Mouse (Mus musculus): ENCODE measurements around the gene Prss43. TPM values are rescaled to one million over a fixed set of nuclear protein-coding genes. Genes with fewer than 3 reads are reported as not detected.

The Prss43 gene
- total RNA-seq, 2 experiments from 2014 or later = 0.14 TPM; not detected in 1

GRCm38 (mm10) chr9:110877353-110877752, 50.9 kb downstream of the Prss43 start:
- DNase-seq (ENCODE audit: extremely low spot score in 1 of 2, low spot score in 2 of 2) = no peak
- intact Hi-C loops (cut with DNase I) = loop anchor here (5.0 kb wide), 1 partner anchor 225 kb away; the partner anchor contains the start of gene Nbeal2
- no peak overlapping the region for H3K4me3 ChIP-seq
- no peak overlapping the region for H3K27ac ChIP-seq
- no peak for TF ChIP-seq CTCF (IDR thresholded peaks at IDR 0.05)

GRCm38 (mm10) chr9:110877888-110878287, 51.4 kb downstream of the Prss43 start:
- H3K4me3 ChIP-seq = no peak overlapping the region
- DNase-seq (ENCODE audit: extremely low spot score in 1 of 2, low spot score in 2 of 2) = peak in 1 of 2 experiments; percentile 31
- H3K27ac ChIP-seq = no peak overlapping the region
- intact Hi-C loops (cut with DNase I) = loop anchor here (5.0 kb wide), 1 partner anchor 226 kb away; the partner anchor contains the start of gene Nbeal2
- no peak for TF ChIP-seq CTCF (IDR thresholded peaks at IDR 0.05)

GRCm38 (mm10) chr9:110879191-110879920, 52.9 kb downstream of the Prss43 start, which contains the start of gene Als2cl:
Als2cl (plus strand) TSS chr9:110879870.
- TF ChIP-seq CTCF (IDR thresholded peaks at IDR 0.05) = no peak
- H3K4me3 ChIP-seq = peak within 1 kb of the TSS; percentile 66
- intact Hi-C loops (cut with DNase I) = loop anchor here (5.0 kb wide), 1 partner anchor 227 kb away; the partner anchor contains the start of gene Nbeal2
- peak within 1 kb of the TSS; percentile 82 for H3K27ac ChIP-seq
- peak in 1 of 2 experiments; percentile 37 for DNase-seq (ENCODE audit: extremely low spot score in 1 of 2, low spot score in 2 of 2)

- H3K4me3 ChIP-seq = peak within 1 kb of the TSS; percentile 66
- TF ChIP-seq CTCF (IDR thresholded peaks at IDR 0.05) = no peak
- intact Hi-C loops (cut with DNase I) = loop anchor here (5.0 kb wide), 1 partner anchor 228 kb away; the partner anchor contains the start of gene Nbeal2
- DNase-seq (ENCODE audit: extremely low spot score in 1 of 2, low spot score in 2 of 2) = peak; percentile 53 to 57
- peak within 1 kb of the TSS; percentile 82 for H3K27ac ChIP-seq
Observed at GRCm38 (mm10) chr9:110879998-110880561, 53.6 kb downstream of the Prss43 start, which contains the start of gene Tmie. Tmie (minus strand) TSS chr9:110880113.

GRCm38 (mm10) chr9:110880772-110881171, 54.3 kb downstream of the Prss43 start:
- Histone ChIP-seq H3K4me3 (peak overlapping the region; percentile 66), H3K27ac (peak overlapping the region; percentile 82; the same call in 1 of the 2 replicates)
- intact Hi-C loops (cut with DNase I) = no loop called here
- no peak for TF ChIP-seq CTCF (IDR thresholded peaks at IDR 0.05)
- DNase-seq (ENCODE audit: extremely low spot score in 1 of 2, low spot score in 2 of 2) = no peak

Other genes starting within 250 kb of the Prss43 start
- gene Nradd, start 202.2 kb upstream of the Prss43 start, total RNA-seq (2021) = 1 to 10 TPM; 2.7 to 3.6 TPM
- gene Nbeal2, start 172.5 kb upstream of the Prss43 start, total RNA-seq (2021) = 10 to 100 TPM; 12.6 to 14.4 TPM
- gene Ccdc12, start 170.2 kb upstream of the Prss43 start, total RNA-seq (2021) = 10 to 100 TPM; 56.2 to 56.9 TPM
- not detected for gene Myl3, start 84.8 kb upstream of the Prss43 start, total RNA-seq (2021)
- 1 to 10 TPM; 5.8 to 7.2 TPM for gene Pth1r, start 79.5 kb upstream of the Prss43 start, total RNA-seq (2021)
- not detected for gene Prss42, start 28.5 kb upstream of the Prss43 start, total RNA-seq (2021)
- gene Prss44, start 12.7 kb upstream of the Prss43 start, total RNA-seq (2021) = not detected
- gene Prss45, start 7.9 kb downstream of the Prss43 start, total RNA-seq (2021) = under 1 TPM; 0.38 to 0.49 TPM
- not detected for gene Prss46, start 17.8 kb downstream of the Prss43 start, total RNA-seq (2021)
- gene Prss50, start 31.3 kb downstream of the Prss43 start, total RNA-seq (2021) = under 1 TPM; 0.93 to 0.94 TPM
- 10 to 100 TPM in 1 of 2 experiments, 1 to 10 TPM in 1; 8.4 to 10.8 TPM for gene Als2cl, start 53.2 kb downstream of the Prss43 start, total RNA-seq (2021)
- gene Tmie, start 53.4 kb downstream of the Prss43 start, total RNA-seq (2021) = 1 to 10 TPM; 3.0 to 3.4 TPM
- not detected for gene Fam240a, start 90.2 kb downstream of the Prss43 start, total RNA-seq (2021)
- under 1 TPM; 0.16 to 0.32 TPM for gene Tdgf1, start 119.5 kb downstream of the Prss43 start, total RNA-seq (2021)
- gene Lrrc2, start 124.9 kb downstream of the Prss43 start, total RNA-seq (2021) = 1 to 10 TPM in 1 of 2 experiments, under 1 TPM in 1; 0.84 to 2.1 TPM
- gene Rtp3, start 163.9 kb downstream of the Prss43 start, total RNA-seq (2021) = under 1 TPM; 0.19 to 0.48 TPM
- 1 to 10 TPM in 1 of 2 experiments, not detected in 1; 1.1 TPM for gene Ltf, start 192.6 kb downstream of the Prss43 start, total RNA-seq (2021)
- 1 to 10 TPM in 1 of 2 experiments, under 1 TPM in 1; 0.49 to 1.3 TPM for gene Ccrl2, start 230.8 kb downstream of the Prss43 start, total RNA-seq (2021)